Mouse (Mus musculus) G1E (cell line): ENCODE measurements at regions not wholly inside any gene's neighbourhood (a gene's known extent, or its start where the extent isn't known, plus 50 kb on each side); places are given as distances from the start of the nearest gene placed in this dataset.

Experiments used
- ATAC-seq: 2 replicates; pipeline ENCODE4 v1.8.0; 2016; ENCODE audit warnings: mild to moderate bottlenecking; ENCODE audit not compliant: insufficient number of reproducible peaks, poor library complexity, low FRiP score, severe bottlenecking; ENCODE audit errors: extremely low read depth
- DNase-seq: peaks from one replicate; pipeline ENCODE4 v3.0.0; 2012; ENCODE audit warnings: low spot score
- H3K27me3 ChIP-seq: 2 replicates; pipeline ENCODE4 v1.6.1; 2012; ENCODE audit warnings: mild to moderate bottlenecking, low read length, inconsistent platforms; ENCODE audit not compliant: insufficient read depth
- H3K36me3 ChIP-seq: replicated peaks from 2 replicates; pipeline ENCODE3; 2012; ENCODE audit warnings: mild to moderate bottlenecking, inconsistent platforms
- H3K4me1 ChIP-seq: 2 replicates; pipeline ENCODE4 v1.6.1; 2012; ENCODE audit warnings: low read depth, low read length, inconsistent platforms, mixed read lengths; ENCODE audit not compliant: insufficient read depth
- H3K4me3 ChIP-seq: 2 replicates; pipeline ENCODE4 v1.5.1; 2012; ENCODE audit warnings: low read depth, mild to moderate bottlenecking, inconsistent platforms, low read length, moderate library complexity, mixed read lengths
- H3K9me3 ChIP-seq: replicated peaks from 2 replicates; pipeline ENCODE4 v1.6.1; 2012; ENCODE audit warnings: inconsistent platforms
- CTCF ChIP-seq: IDR thresholded peaks from 2 replicates; pipeline ENCODE4 v1.5.1; 2012; ENCODE audit warnings: low read depth, low read length, inconsistent platforms, mixed read lengths
- GATA1 ChIP-seq: IDR thresholded peaks from 2 replicates; pipeline ENCODE4 v1.6.1; 2012; ENCODE audit warnings: borderline replicate concordance, low read length, inconsistent platforms, mixed read lengths
- GATA2 ChIP-seq: IDR thresholded peaks from 2 replicates; pipeline ENCODE4 v1.6.1; 2012; ENCODE audit warnings: low read depth, low read length, inconsistent platforms, borderline replicate concordance
- POLR2AphosphoS5 ChIP-seq: IDR thresholded peaks from 2 replicates; pipeline ENCODE4 v1.6.1; 2012; ENCODE audit warnings: low read depth, low read length, inconsistent platforms; ENCODE audit not compliant: insufficient replicate concordance
- TAL1 ChIP-seq: conservative IDR thresholded peaks from 2 replicates; pipeline ENCODE4 v1.6.1; 2012; ENCODE audit warnings: low read depth, low read length, inconsistent platforms, mixed read lengths

DNA sequence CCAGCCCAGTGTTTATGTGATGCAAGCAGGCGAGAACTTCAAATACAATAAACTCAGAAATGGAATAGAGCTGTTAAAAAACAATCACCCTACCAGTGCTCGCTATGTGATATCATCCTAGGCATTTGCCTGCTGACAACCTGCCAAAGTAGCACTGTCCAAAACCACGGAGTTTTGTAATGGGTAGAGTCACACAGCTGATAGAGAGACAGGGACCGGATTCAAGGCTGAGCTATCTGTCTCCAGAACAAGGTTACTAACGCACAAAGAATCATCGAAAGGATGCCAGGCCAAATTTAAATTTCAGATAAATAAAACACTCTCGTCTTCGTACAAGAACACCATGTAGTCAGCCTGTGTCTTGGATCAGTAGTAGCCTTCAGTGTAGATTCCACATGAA lies 121.7 kb upstream of the Dynlrb2 start:
- H3K27me3 ChIP-seq, result no peaks in the 10 kb centered on the region
- no peaks in the 10 kb centered on the region for H3K36me3 ChIP-seq
- TF ChIP-seq CTCF (no peak), GATA2 (no peak), GATA1 (no peak), TAL1 (no peak), POLR2AphosphoS5 (no peak)
- H3K4me3 ChIP-seq, result no peak overlapping the region
- no peaks in the 10 kb centered on the region for H3K4me1 ChIP-seq
- peaks cover 71% of the 10 kb centered on the region for H3K9me3 ChIP-seq
- DNase-seq (no peak), ATAC-seq (no peak)

- H3K9me3 ChIP-seq, result peaks cover 62% of the 10 kb centered on the region
- H3K36me3 ChIP-seq, result no peaks in the 10 kb centered on the region
- no peak overlapping the region for H3K4me3 ChIP-seq
- no peak for DNase-seq
- no peaks in the 10 kb centered on the region for H3K4me1 ChIP-seq
- TF ChIP-seq GATA2, result no peak
- TF ChIP-seq TAL1, result no peak
- no peak for TF ChIP-seq POLR2AphosphoS5
- ATAC-seq, result no peak
- no peaks in the 10 kb centered on the region for H3K27me3 ChIP-seq
Measured at GRCm38 (mm10) chr8:116380601-116381000, 124.2 kb upstream of the Dynlrb2 start.

GRCm38 (mm10) chr8:116379851-116380250 lies 124.9 kb upstream of the Dynlrb2 start:
- peaks cover 63% of the 10 kb centered on the region for H3K9me3 ChIP-seq

DNA sequence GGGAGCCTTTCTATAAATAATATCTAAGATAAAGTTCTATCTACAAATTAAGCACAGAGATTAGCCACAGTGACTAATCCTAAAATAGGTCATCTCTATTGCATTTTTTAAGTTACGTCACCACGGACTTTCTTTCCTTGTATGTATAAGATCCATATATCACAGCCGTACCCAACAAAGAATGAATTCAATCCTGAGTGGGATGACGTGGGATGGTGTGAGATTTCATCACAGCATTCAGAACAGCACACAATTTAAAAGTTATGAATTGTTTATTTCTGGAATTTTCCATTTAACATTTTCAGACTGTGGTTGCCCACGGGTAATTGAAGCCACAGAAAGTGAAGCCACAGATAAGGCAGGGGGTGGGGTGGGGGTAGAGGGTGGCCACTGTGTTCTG lies 129.0 kb upstream of the Dynlrb2 start:
- H3K4me1 ChIP-seq, result no peaks in the 10 kb centered on the region
- peaks cover 69% of the 10 kb centered on the region for H3K9me3 ChIP-seq
- DNase-seq, result no peak
- no peak overlapping the region for H3K4me3 ChIP-seq
- no peak for ATAC-seq
- TF ChIP-seq GATA2 (no peak), TAL1 (no peak), GATA1 (no peak), POLR2AphosphoS5 (no peak), CTCF (no peak)
- H3K36me3 ChIP-seq, result no peaks in the 10 kb centered on the region
- no peaks in the 10 kb centered on the region for H3K27me3 ChIP-seq

More at GRCm38 (mm10) chr8:116379851-116380250, 124.9 kb upstream of the Dynlrb2 start:
- H3K27me3 ChIP-seq, result no peaks in the 10 kb centered on the region
- H3K4me1 ChIP-seq, result no peaks in the 10 kb centered on the region
- TF ChIP-seq CTCF (no peak), GATA2 (no peak), GATA1 (no peak), TAL1 (no peak), POLR2AphosphoS5 (no peak)
- no peak overlapping the region for H3K4me3 ChIP-seq
- no peak for ATAC-seq
- DNase-seq, result no peak
- H3K36me3 ChIP-seq, result no peaks in the 10 kb centered on the region

- H3K27me3 ChIP-seq, result no peaks in the 10 kb centered on the region
- TF ChIP-seq CTCF, result no peak
- no peak for TF ChIP-seq GATA2
- TF ChIP-seq TAL1, result no peak
- TF ChIP-seq GATA1, result no peak
- TF ChIP-seq POLR2AphosphoS5, result no peak
- peaks cover 71% of the 10 kb centered on the region for H3K9me3 ChIP-seq
- DNase-seq (no peak), ATAC-seq (no peak)
- no peaks in the 10 kb centered on the region for H3K4me1 ChIP-seq
- no peak overlapping the region for H3K4me3 ChIP-seq
- no peaks in the 10 kb centered on the region for H3K36me3 ChIP-seq
Measured at GRCm38 (mm10) chr8:116373063-116373462, 131.7 kb upstream of the Dynlrb2 start.

DNA sequence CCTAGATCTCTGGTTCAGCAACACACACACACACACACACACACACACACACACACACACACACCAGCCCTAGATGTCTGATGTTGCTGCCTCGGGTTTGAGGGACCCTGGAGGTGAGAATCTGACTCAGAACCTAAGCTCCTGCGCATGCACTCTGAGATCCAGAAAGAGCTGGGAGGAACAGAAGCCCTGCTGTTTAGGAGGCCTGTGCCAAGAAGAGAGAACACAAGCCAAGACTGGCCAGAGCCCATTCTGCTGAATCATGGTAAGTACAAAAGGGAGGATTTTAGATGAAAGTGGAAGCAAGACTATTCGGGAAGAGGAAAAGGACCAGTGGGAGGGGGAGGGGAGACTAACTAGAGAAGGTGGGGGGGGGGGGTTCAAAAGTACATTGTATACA lies 132.2 kb upstream of the Dynlrb2 start:
- Histone ChIP-seq H3K4me1 (no peaks in the 10 kb centered on the region), H3K9me3 (peaks cover 74% of the 10 kb centered on the region), H3K36me3 (no peaks in the 10 kb centered on the region), H3K27me3 (no peaks in the 10 kb centered on the region), H3K4me3 (no peak overlapping the region)
- TF ChIP-seq POLR2AphosphoS5, result no peak
- no peak for TF ChIP-seq TAL1
- no peak for TF ChIP-seq GATA2
- no peak for TF ChIP-seq CTCF
- TF ChIP-seq GATA1, result no peak
- ATAC-seq, result no peak
- DNase-seq, result no peak

- H3K4me1 ChIP-seq, result no peaks in the 10 kb centered on the region
- DNase-seq, result no peak
- no peak for ATAC-seq
- H3K36me3 ChIP-seq, result no peaks in the 10 kb centered on the region
- TF ChIP-seq GATA1 (no peak), CTCF (no peak), POLR2AphosphoS5 (no peak), TAL1 (no peak), GATA2 (no peak)
- H3K27me3 ChIP-seq, result no peaks in the 10 kb centered on the region
- H3K4me3 ChIP-seq, result no peak overlapping the region
- peaks cover 71% of the 10 kb centered on the region for H3K9me3 ChIP-seq
Measured at GRCm38 (mm10) chr8:116372056-116372455, 132.7 kb upstream of the Dynlrb2 start.
